Mouse (Mus musculus) MEL-GATA-1-ER (cell line): Measurements from ENCODE around the gene Fndc3a.

Experiments used
- DNase-seq: peaks from one replicate; pipeline ENCODE4 v3.0.0-alpha.2; 2012; ENCODE audit warnings: low read depth; ENCODE audit errors: extremely low read depth

The Fndc3a gene

GRCm38 (mm10) chr14:72709710-72710340 is at the start of gene Fndc3a:
TSS of gene Fndc3a (minus strand) at chr14:72710003.
- DNase-seq: no peak

GRCm38 (mm10) chr14:72752893-72753292 is 43.1 kb upstream of the Fndc3a start:
- DNase-seq: no peak

- DNase-seq: no peak
These were observed 40.8 kb upstream of the Fndc3a start for GRCm38 (mm10) chr14:72750426-72751182.

- DNase-seq: no peak
These were observed 38.5 kb upstream of the Fndc3a start for GRCm38 (mm10) chr14:72748331-72748730.

DNA sequence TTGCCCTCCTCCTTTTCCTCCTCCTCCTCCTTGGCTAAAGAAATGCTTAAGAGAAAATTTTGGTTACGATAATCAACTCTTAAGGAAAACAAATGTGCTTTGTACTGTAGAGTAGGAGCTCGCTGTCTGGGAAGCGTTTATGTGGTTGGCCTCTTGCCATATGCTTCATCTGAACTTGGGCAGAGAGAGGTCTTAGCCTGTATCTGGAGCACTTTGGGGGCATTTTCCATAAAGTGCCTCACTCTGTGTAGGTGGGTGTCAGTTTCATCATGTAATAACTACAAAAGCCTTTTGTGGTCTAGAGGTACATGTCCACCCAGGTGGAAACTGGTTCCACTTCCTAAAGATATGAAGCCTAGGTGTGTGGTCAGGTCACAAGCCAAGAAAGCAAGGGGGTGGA is 31.9 kb upstream of the Fndc3a start:
- no peak for DNase-seq

DNA sequence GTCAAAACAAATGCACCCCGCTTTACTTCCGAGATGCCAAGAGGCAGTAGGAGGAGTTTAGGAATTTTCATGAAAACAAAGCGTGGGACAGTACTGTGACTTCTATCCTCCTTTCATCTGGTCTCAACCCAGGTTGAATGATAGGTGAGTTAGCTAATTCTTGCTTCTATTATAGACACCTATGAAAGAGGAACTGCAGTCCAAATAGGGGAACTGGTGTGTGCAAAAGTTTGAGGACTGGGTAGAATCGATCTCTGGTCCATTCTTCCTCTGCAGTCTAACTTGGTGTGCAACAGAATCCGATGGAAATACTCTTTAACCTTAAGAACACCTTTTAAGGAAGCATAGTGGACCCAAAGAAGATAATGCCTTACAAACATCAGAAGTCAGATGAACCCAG is 30.5 kb upstream of the Fndc3a start:
- DNase-seq: no peak

- DNase-seq: no peak
These were observed 29.8 kb upstream of the Fndc3a start for GRCm38 (mm10) chr14:72739484-72740208.

GRCm38 (mm10) chr14:72738776-72739175 is 29.0 kb upstream of the Fndc3a start:
- no peak for DNase-seq

- DNase-seq: no peak
These were observed 28.4 kb upstream of the Fndc3a start for GRCm38 (mm10) chr14:72738217-72738616.

DNA sequence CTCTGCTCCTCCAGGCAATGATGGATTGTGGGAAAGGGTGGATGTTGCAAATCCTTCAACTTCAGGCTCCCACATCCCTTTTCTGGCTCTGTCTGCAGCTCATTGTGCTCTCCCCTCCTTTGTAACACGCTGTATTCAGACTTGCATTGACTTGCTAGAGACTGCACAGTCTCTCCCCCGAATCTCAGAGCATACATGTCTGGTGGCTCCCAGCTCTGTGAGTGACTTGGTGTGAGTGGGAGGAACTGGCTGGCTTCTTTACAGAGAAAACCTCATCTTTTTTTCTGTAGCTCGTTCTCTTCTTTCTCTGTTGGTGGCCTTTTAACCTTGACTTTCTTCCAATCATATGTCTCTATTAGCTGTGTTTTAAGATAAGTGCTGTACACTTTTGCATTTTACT is 16.1 kb upstream of the Fndc3a start:
- DNase-seq: no peak

GRCm38 (mm10) chr14:72722274-72723053 is 12.7 kb upstream of the Fndc3a start:
- no peak for DNase-seq

- DNase-seq: no peak
These were observed 6.4 kb upstream of the Fndc3a start for GRCm38 (mm10) chr14:72716175-72716574.

DNA sequence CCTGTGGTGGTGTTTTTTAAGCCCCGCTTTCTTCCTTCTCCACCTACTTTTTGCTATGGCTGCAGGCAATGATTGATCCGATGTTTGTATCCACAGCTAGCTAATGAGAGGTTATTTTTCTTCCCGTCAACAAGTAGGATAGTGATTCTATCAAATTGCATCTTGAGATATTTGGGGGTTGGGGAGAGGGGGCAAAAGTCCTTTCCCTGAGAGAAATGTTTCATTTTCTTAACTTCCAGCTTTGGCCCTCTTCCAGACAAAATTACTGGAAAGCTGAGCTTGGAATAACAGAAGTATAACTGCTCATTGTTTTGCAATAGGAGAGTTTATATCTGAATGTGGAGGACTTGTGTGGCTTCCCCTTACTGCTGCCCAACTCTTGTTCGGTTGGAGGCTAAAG is 1.3 kb upstream of the Fndc3a start:
- no peak for DNase-seq

GRCm38 (mm10) chr14:72710341-72711027 is 681 bp upstream of the Fndc3a start:
- no peak for DNase-seq

GRCm38 (mm10) chr14:72709091-72709709 is 603 bp downstream of the Fndc3a start:
- DNase-seq: no peak

DNA sequence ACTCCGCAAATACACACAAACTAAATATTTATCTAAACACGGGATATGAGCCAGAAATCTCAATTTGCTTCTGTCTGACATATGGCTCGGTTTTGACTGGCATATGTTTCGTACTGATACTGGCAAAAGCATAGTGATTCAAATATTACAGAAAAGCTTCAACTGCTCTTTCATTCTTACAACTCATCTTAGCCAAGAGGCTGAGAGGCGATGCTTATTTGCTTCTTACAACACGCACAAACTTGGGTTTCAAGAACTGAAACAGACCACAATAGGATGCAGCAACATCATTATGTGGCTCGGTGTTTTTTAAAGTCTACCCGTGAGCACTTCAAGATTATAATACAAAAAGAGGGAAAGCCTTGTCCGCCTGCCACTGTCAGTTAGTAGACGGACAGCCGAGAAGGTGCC is 1.2 kb downstream of the Fndc3a start:
- no peak for DNase-seq

DNA sequence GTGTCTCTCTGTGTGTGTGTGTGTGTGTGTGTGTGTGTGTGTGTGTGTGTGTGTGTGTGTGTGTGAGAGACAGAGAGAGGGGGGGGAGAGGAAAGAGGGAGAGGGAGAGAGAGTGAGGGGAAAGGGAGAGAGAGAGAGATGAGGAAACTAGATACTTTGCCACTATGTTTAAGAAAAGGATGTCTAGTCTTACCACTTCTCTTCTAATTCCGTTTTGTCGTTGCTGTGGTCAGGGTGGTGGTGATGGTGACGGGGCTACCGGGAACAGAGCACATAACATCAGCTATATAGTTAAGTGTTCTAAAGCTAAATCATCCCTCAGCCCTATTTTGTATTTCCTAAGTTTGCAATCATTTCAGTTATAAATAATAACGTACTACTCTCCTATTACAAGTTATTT is 9.7 kb downstream of the Fndc3a start:
- no peak for DNase-seq

- DNase-seq: no peak
These were observed 18.4 kb downstream of the Fndc3a start for GRCm38 (mm10) chr14:72691406-72691805.

DNA sequence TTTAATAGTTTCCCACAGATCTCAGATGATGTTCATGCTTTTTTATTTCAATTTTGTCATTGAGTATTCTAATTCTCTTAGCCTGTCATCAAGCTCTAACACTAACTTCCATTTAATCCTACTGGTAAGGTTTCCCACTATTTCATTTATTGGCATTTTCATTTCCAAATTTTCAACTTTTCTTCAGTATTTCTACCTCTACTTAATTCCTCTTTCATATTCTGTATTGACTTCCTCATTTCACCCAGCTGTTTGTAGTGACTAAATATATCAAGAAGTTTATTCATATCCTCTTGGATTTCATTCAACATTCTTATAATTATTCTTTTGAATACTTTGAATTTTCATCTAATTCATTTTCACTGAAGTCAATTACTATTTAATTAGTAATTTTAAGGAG is 20.3 kb downstream of the Fndc3a start:
- no peak for DNase-seq

GRCm38 (mm10) chr14:72684857-72685370 is 24.9 kb downstream of the Fndc3a start:
- no peak for DNase-seq
